Mouse (Mus musculus): ENCODE measurements around the gene Ccdc189. TPM values are rescaled to one million over a fixed set of nuclear protein-coding genes. Genes with fewer than 3 reads are reported as not detected.

Ccdc189 gene
- 0.38 TPM for total RNA-seq (2023)

DNA sequence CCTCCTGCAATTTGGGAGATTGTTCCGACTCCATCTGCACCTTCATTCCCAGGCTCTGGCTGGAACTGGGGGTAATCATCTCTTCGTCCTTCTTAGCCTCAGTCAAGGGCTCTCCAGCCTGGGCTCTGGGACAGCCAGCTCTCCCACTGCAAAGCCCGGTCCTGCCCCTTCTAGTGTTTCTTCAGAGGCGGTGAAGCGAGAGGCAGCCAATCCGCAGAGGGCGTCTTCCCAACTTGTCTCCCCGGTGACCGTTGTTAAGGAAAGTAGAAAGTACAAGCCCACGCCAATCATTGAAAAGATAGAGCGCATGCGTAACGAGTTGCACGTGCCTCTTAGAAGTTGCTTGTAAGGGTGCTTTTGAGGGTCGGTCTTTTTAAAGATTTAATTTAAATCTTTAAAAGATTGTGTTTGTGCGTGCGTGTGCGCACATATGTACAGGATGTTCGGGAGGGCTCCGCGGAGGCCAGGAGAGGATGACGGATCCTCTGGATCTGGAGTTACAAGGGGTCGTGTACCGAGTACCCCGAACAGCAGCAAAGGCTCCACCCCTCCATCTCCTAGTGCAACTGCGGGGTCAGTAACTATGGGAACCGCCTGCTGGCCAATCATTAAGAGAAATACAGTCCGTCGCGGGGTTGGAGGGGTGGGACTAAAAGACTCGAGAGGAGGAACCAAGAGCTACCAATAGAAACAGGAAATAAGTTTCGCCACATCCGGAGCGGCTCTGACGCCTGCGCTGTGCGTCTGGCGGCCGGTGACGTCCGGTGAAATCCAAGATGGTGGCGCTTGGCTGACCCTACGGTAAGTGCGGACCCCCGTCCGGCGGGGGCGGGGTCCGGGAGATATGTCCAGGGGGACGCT is at the start of gene Ccdc189, which contains the start of gene Rnf40:
Ccdc189 (minus strand) TSS at position 585 of the 861 bp plus-strand sequence.
Rnf40 (plus strand) TSS at position 757 of the 861 bp plus-strand sequence.

DNA sequence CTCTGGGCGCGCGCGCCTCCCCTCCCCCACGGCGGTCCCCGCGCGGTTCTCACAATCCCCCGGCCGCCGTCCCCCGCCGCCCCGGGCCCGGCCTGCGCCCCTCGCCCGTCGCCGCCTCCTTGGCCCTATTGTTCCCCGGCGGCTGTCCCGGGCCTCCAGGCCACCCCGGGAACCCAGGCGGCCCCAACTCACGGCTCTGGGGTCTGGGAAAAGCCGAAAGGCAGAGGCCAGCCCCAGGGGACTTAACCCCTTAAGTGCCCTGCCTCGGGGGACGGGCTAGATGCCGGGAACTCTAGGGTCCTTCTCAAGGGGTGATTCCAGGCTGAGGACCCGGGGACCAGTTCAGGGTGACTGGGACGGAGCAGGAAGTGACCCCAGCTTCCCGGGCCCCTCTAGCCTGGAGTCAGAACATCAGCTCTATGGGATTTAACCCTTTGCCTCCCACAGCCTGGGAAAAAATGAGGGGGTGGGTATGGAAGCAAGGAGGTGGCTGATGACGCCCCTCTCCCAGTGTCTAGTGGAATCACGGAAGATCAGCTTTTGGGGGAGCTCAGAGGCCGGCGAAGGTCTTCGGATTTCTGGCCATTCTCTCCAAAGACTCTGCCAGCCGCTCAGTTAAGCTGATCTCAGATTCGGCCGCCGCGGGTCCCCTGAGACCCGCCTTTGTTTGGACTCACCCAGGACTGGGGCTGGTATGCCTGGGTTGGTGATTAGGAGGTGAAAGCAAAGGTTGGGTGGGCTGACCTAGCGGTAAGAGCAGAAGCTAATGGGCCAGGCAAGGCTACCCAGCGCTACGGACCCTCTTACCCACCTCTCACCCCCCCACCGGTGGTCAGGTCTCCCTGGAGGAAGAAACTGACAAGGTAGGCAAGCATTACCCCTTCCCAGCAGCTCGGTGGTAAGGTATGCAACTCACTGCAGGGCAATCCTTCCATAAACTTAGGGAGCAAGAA is 26.8 kb upstream of the Ccdc189 start, which contains the start of gene Zfp629:
Zfp629 (minus strand) TSS at position 907 of the 953 bp plus-strand sequence.

DNA sequence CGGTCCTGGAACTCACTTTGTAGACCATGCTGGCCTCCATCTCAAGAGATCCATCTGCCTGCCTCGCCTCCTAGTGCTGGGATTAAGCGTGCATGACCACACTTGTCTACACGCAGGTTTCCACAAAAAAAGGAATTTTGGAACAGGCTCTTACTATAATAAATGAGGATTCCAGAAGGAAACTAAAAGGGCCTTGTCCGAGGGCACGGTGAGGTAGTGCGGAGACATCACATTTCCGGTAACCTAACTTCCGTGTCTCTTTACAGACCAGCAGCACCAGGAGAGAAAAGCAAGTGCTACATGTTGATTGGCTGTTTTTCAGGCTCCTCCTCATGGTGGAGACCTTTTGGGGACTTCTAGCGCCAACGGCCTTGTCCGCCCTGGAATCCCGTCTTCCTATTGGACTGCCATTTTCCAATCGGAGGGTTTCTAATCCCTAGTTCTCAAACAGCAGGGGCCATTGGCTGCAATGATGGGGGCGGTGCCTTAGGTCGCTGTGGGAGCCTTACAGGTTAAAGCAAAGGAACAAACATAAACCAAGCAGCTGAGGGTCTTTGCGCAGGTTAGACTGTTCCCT is 15.4 kb downstream of the Ccdc189 start, which contains the start of gene Phkg2:
Phkg2 (plus strand) TSS at position 446 of the 577 bp plus-strand sequence.

DNA sequence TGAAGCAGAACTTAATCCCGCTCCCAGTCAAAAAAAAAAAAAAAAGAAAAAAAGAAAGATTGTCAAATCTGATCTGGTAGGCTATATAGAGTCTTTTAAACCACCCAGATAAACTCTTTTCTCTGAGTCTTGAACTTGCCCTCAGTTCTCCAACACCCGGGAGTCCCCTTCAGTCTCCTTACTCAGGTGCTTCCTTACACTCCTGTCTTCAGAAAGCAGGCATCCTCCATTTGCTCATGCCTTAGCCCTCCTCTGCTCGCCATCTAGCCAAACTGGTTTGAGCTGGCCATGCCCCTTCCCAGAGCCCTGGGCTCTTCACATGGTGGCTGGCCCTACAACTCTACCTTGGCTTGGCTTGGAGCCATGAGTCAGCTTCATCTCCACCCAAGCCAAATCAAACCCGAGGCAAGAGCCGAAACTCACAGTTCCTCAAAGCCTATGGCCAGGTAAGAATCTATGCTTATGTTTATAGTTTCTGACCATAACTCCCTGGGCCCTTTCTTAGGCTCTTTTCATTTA is 27.0 kb downstream of the Ccdc189 start, which contains the start of gene Tmem265:
Tmem265 (plus strand) TSS at position 51 of the 519 bp plus-strand sequence.

Other genes with a start within 250 kb of the Ccdc189 start
- gene Zfp768, start 243.0 kb downstream of the Ccdc189 start, total RNA-seq (2023) = 0.21 TPM
- gene Zfp747, start 212.5 kb downstream of the Ccdc189 start, total RNA-seq (2023) = 23.2 TPM
- 4.7 TPM for gene 9130019O22Rik, start 201.4 kb downstream of the Ccdc189 start, total RNA-seq (2023)
- 14.9 TPM for gene E430018J23Rik, start 195.0 kb downstream of the Ccdc189 start, total RNA-seq (2023)
- gene Zfp764, start 181.8 kb downstream of the Ccdc189 start, total RNA-seq (2023) = 12.5 TPM
- 14.6 TPM for gene Zfp688, start 166.5 kb downstream of the Ccdc189 start, total RNA-seq (2023)
- gene Zfp689, start 139.4 kb downstream of the Ccdc189 start, total RNA-seq (2023) = 9.8 TPM
- 129 TPM for gene Prr14, start 129.0 kb downstream of the Ccdc189 start, total RNA-seq (2023)
- 195 TPM for gene Fbrs, start 109.4 kb downstream of the Ccdc189 start, total RNA-seq (2023)
- gene Srcap, start 76.6 kb downstream of the Ccdc189 start, total RNA-seq (2023) = 267 TPM
- gene Gm42715, start 69.0 kb downstream of the Ccdc189 start, total RNA-seq (2023) = 40.4 TPM
- gene Tmem265, start 27.2 kb downstream of the Ccdc189 start, total RNA-seq (2023) = 10.0 TPM
- gene Phkg2, start 15.3 kb downstream of the Ccdc189 start, total RNA-seq (2023) = 139 TPM
- gene Rnf40, start 172 bp upstream of the Ccdc189 start, total RNA-seq (2023) = 138 TPM
- gene Zfp629, start 27.2 kb upstream of the Ccdc189 start, total RNA-seq (2023) = 2.9 TPM
- 21.5 TPM for gene Bcl7c, start 120.3 kb upstream of the Ccdc189 start, total RNA-seq (2023)
- not detected for gene Ctf1, start 124.1 kb upstream of the Ccdc189 start, total RNA-seq (2023)
- gene Ctf2, start 143.6 kb upstream of the Ccdc189 start, total RNA-seq (2023) = not detected
- gene Fbxl19, start 155.9 kb upstream of the Ccdc189 start, total RNA-seq (2023) = 5.2 TPM
- 6.8 TPM for gene Orai3, start 181.2 kb upstream of the Ccdc189 start, total RNA-seq (2023)
- gene Setd1a, start 188.1 kb upstream of the Ccdc189 start, total RNA-seq (2023) = 85.9 TPM
- 0.79 TPM for gene Gm49388, start 197.0 kb upstream of the Ccdc189 start, total RNA-seq (2023)
- gene Hsd3b7, start 212.0 kb upstream of the Ccdc189 start, total RNA-seq (2023) = 4.5 TPM
- gene Stx4a, start 235.7 kb upstream of the Ccdc189 start, total RNA-seq (2023) = 106 TPM
- not detected for gene Stx1b, start 236.0 kb upstream of the Ccdc189 start, total RNA-seq (2023)